ENCODE assay signal across 21 mouse cellular contexts in genomic region chr16:25751866-25752265, GRCm38 (mm10).
DNase-seq lines count a peak whose midpoint lies in the region; ATAC-seq and TF ChIP-seq lines count a peak whose summit lies in the region.
"Had no signal": no experiment of that assay in that cellular context is flagged by ENCODE, and none has a peak within 500 bp of the region (broad histone marks: within the 10 kb centered on the region; RNA-seq: fewer than 3 reads in every experiment).

No protein-coding gene starts in this region.

- TF ChIP-seq CTCF in kidney, adult 2 months (conservative IDR thresholded peaks at IDR 0.05; ENCODE audit: insufficient read depth, insufficient read length, low read depth, low read length): no peak
- peak; percentile 19; the same call in 1 of the 2 replicates for TF ChIP-seq CTCF in kidney, postnatal 0 days (IDR thresholded peaks at IDR 0.05; ENCODE audit: low read depth)

- no peaks in the 10 kb centered on the region for H3K36me3 ChIP-seq in neural tube, embryonic 11.5 days (ENCODE audit: control insufficient read depth, insufficient read depth, low read length)
- no peaks in the 10 kb centered on the region for H3K36me3 ChIP-seq in kidney, adult 2 months (ENCODE audit: control insufficient read depth, insufficient read depth, low read length)
- no peaks in the 10 kb centered on the region for H3K36me3 ChIP-seq in kidney, postnatal 0 days (ENCODE audit: insufficient read depth, low read length)
- H3K36me3 ChIP-seq: heart, embryonic 10.5 days; neural tube, embryonic 15.5 days had no signal

- ATAC-seq in neural tube, embryonic 11.5 days (ENCODE audit: insufficient read depth, low FRiP score, low TSS enrichment): 0 out of 2 replicates have a peak, but pooled peaks have one; percentile 50
- peak; percentile 89 for ATAC-seq in kidney, postnatal 0 days (replicated peaks; ENCODE audit: low FRiP score, low read depth)
- ATAC-seq: forebrain, embryonic 16.5 days; midbrain, embryonic 16.5 days had no signal

- WGBS in neural tube, embryonic 11.5 days: 76% methylated on average over 11 of the region's 11 CpGs
- 57% methylated on average over 11 of the region's 11 CpGs for WGBS in kidney, adult 2 months
- WGBS in kidney, postnatal 0 days: 49% methylated on average over 11 of the region's 11 CpGs

- H3K27me3 ChIP-seq in neural tube, embryonic 11.5 days (ENCODE audit: control insufficient read depth, insufficient read depth, low read length): no peaks in the 10 kb centered on the region
- no peaks in the 10 kb centered on the region for H3K27me3 ChIP-seq in kidney, adult 2 months (replicated peaks; ENCODE audit: control insufficient read depth, insufficient read depth, low read length)
- H3K27me3 ChIP-seq in kidney, postnatal 0 days (ENCODE audit: insufficient read depth, low read length): no peaks in the 10 kb centered on the region
- H3K27me3 ChIP-seq: neural tube, embryonic 15.5 days had no signal

- no peak for DNase-seq in neural tube, embryonic 11.5 days (ENCODE audit: low spot score)
- no peak for DNase-seq in neural tube, embryonic 10.5 days (ENCODE audit: extremely low spot score, low spot score)
- peak; percentile 44 for DNase-seq in kidney, adult 2 months
- DNase-seq in kidney, postnatal 0 days (ENCODE audit: low spot score): peak; percentile 39
- no peak for DNase-seq in ovary, postnatal 36 days (ENCODE audit: low spot score)
- DNase-seq in adrenal gland, adult 2 months: no peak
- no peak for DNase-seq in thymus, adult 18-20 months
- DNase-seq: adrenal gland, adult 8-10 months; B cell, adult 2 months; cerebellum, adult 2 months; cerebellum, postnatal 36 days; embryo, embryonic 11 days; gastrocnemius, postnatal 10 days; lung, postnatal 4 days; thymus, postnatal 14 days had no signal

- no peaks in the 10 kb centered on the region for H3K9me3 ChIP-seq in neural tube, embryonic 11.5 days (ENCODE audit: control insufficient read depth, low read length)
- no peaks in the 10 kb centered on the region for H3K9me3 ChIP-seq in kidney, postnatal 0 days (replicated peaks; ENCODE audit: low read length)
- H3K9me3 ChIP-seq: heart, embryonic 10.5 days; neural tube, embryonic 15.5 days had no signal

- no peak for TF ChIP-seq POLR2A in kidney, adult 2 months (IDR thresholded peaks at IDR 0.05; ENCODE audit: low read depth, low read length)

- no peak overlapping the region for H3K27ac ChIP-seq in neural tube, embryonic 11.5 days (ENCODE audit: low read depth, low read length)
- no peak overlapping the region for H3K27ac ChIP-seq in kidney, adult 2 months (ENCODE audit: insufficient read depth, low read depth, low read length)
- H3K27ac ChIP-seq in kidney, postnatal 0 days: no peak overlapping the region
- H3K27ac ChIP-seq: heart, embryonic 10.5 days; layer of hippocampus, adult 2 months; neural tube, embryonic 15.5 days had no signal

- no peak overlapping the region for H3K9ac ChIP-seq in neural tube, embryonic 11.5 days (ENCODE audit: low read length)
- H3K9ac ChIP-seq in kidney, postnatal 0 days (ENCODE audit: low read depth, low read length): no peak overlapping the region
- H3K9ac ChIP-seq: neural tube, embryonic 15.5 days had no signal

- no peak overlapping the region for H3K4me3 ChIP-seq in neural tube, embryonic 11.5 days (ENCODE audit: low read depth, low read length)
- no peak overlapping the region for H3K4me3 ChIP-seq in kidney, adult 2 months (ENCODE audit: insufficient read depth, low read depth, low read length)
- no peak overlapping the region for H3K4me3 ChIP-seq in kidney, postnatal 0 days (replicated peaks; ENCODE audit: low read depth, low read length)
- H3K4me3 ChIP-seq: heart, embryonic 10.5 days; layer of hippocampus, adult 2 months; myocyte; neural tube, embryonic 15.5 days had no signal

- no peaks in the 10 kb centered on the region for H3K4me1 ChIP-seq in neural tube, embryonic 11.5 days (ENCODE audit: control insufficient read depth, insufficient read depth, low read length)
- no peaks in the 10 kb centered on the region for H3K4me1 ChIP-seq in kidney, adult 2 months (ENCODE audit: control insufficient read depth, insufficient read depth, low read length)
- H3K4me1 ChIP-seq in kidney, postnatal 0 days (replicated peaks; ENCODE audit: insufficient read depth, low read length): no peaks in the 10 kb centered on the region

- H3K4me2 ChIP-seq in neural tube, embryonic 11.5 days (ENCODE audit: low read depth): no peak overlapping the region
- H3K4me2 ChIP-seq in kidney, postnatal 0 days (ENCODE audit: low read length): peak overlapping the region; percentile 24; the same call in 1 of the 2 replicates
- H3K4me2 ChIP-seq: neural tube, embryonic 15.5 days had no signal

Comparison
In these comparisons a context has a peak if more than half of its experiments do, and no peak if none do; other contexts are left out.
1. DNase-seq: peak in kidney, adult 2 months (single experiment) and kidney, postnatal 0 days (single experiment); none in neural tube, embryonic 11.5 days (single experiment), neural tube, embryonic 10.5 days (single experiment), ovary, postnatal 36 days (single experiment), adrenal gland, adult 2 months (single experiment) and thymus, adult 18-20 months (0 of 2).